Mouse (Mus musculus): ENCODE results near the gene Bcl9l.

GRCm38 (mm10) chr9:44532991-44533580, 50.5 kb downstream of the Bcl9l start:
- TF ChIP-seq CTCF (IDR thresholded peaks at IDR 0.05; ENCODE audit: extremely low read depth, insufficient read length, insufficient replicate concordance, low read depth, low read length) (no peak), POLR2A (IDR thresholded peaks at IDR 0.05; ENCODE audit: low read depth, low read length) (no peak)

All from small intestine, adult 2 months (tissue).